Mouse (Mus musculus): Measurements from ENCODE around the gene Wipf2. TPM values are rescaled to one million over a fixed set of nuclear protein-coding genes. Genes with fewer than 3 reads are reported as not detected.

Wipf2 gene
- total and polyA plus RNA-seq, 3 experiments: 2.1 to 7.7 (median 4.7) TPM

DNA sequence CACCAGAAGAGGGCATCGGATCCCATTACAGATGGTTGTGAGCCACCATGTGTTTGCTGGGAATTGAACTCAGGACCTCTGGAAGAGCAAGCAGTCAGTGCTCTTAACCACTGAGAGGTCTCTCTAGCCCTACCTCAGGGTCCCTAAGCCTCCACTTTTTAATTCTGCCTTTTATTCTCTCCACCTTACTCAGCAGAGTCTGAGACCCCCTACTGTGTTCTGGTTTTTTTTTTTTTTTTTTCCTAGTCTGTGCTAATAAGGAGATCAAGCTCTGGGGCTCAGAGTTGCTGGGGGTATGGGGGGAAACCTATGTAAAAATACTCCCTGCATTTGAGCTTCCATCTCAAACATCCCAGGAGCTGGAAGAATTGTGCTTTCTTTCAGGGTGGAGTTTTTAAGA lies 88.7 kb downstream of the Wipf2 start:
- DNase-seq (ENCODE audit: extremely low read depth): no peak
- H3K27ac ChIP-seq (ENCODE audit: insufficient read depth, low read depth): no peak overlapping the region

DNA sequence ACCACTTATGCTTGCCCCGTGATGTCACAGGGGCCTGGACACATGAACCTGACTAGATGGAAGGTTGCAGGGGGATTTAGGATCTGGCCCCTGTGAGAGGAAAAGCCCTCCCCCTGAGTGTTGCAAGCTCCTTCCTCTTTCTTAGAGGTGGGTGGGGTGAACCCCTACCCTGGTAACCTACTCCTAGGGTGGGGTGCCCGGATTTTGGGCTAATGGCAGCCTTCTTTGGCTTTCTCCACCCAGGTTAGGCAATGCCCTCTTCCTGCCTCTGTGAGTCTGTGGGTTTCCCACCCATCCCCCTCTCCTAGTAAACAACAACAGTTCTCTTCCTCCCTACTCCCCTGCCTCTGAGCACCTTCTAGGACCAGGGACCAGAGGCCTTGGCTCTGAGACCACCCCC lies 89.3 kb downstream of the Wipf2 start:
- no peaks in the 10 kb centered on the region for H3K9me3 ChIP-seq (replicated peaks; ENCODE audit: low read length)
- DNase-seq (ENCODE audit: extremely low read depth): no peak
- H3K27ac ChIP-seq (ENCODE audit: insufficient read depth, low read depth): no peak overlapping the region
- dilution Hi-C loops (cut with MboI; ENCODE audit: extremely low pct_ligation_motif_present, extremely low pct_unique_long_range_greater_than_20kb, low sequenced_read_pairs) (no loop called here), in situ Hi-C loops (cut with MboI; ENCODE audit: low pct_ligation_motif_present, low pct_unique_long_range_greater_than_20kb, low sequenced_read_pairs) (no loop called here)
- H3K4me1 ChIP-seq (ENCODE audit: control insufficient read depth in 1 of 2, insufficient read depth in 2 of 2): peaks cover 28 to 74% of the 10 kb centered on the region in 2 experiments
- no peak for TF ChIP-seq EP300 (IDR thresholded peaks at IDR 0.05; ENCODE audit: low read length)
- TF ChIP-seq MAZ (IDR thresholded peaks at IDR 0.05; ENCODE audit: low read depth, low read length): no peak
- TF ChIP-seq CHD2 (IDR thresholded peaks at IDR 0.05; ENCODE audit: low read length): no peak
- no peak for TF ChIP-seq KAT2A (IDR thresholded peaks at IDR 0.05; ENCODE audit: insufficient replicate concordance, low read length)
- no peak for TF ChIP-seq SIN3A (IDR thresholded peaks at IDR 0.05; ENCODE audit: low read length)
- peaks cover 10 to 47% of the 10 kb centered on the region in 2 experiments for H3K36me3 ChIP-seq (replicated peaks in 1 of 2; ENCODE audit: control insufficient read depth in 1 of 2, insufficient read depth in 1 of 2, low read length in 1 of 2)
- no peaks in the 10 kb centered on the region for H3K79me2 ChIP-seq (replicated peaks; ENCODE audit: control insufficient read depth, extremely low read depth, insufficient read depth, poor library complexity, severe bottlenecking)
- no peak overlapping the region for H3K9ac ChIP-seq (ENCODE audit: insufficient read depth, low read depth)
- no peaks in the 10 kb centered on the region for H3K27me3 ChIP-seq (replicated peaks)
- no peak overlapping the region for H3K4me3 ChIP-seq (replicated peaks in 1 of 3; ENCODE audit: low read depth in 2 of 3, low read length in 2 of 3, poor library complexity in 1 of 3)
- no peak overlapping the region for H3K4me2 ChIP-seq (ENCODE audit: insufficient read depth, low read depth, poor library complexity, severe bottlenecking)

More for the DNA sequence above, 88.7 kb downstream of the Wipf2 start:
- Histone ChIP-seq H3K4me1 (ENCODE audit: control insufficient read depth in 1 of 2, insufficient read depth in 2 of 2) (peaks cover 31 to 80% of the 10 kb centered on the region in 2 experiments), H3K4me2 (ENCODE audit: insufficient read depth, low read depth, poor library complexity, severe bottlenecking) (no peak overlapping the region), H3K27me3 (replicated peaks) (no peaks in the 10 kb centered on the region), H3K4me3 (replicated peaks in 1 of 3; ENCODE audit: low read depth in 2 of 3, low read length in 2 of 3, poor library complexity in 1 of 3) (no peak overlapping the region), H3K9ac (ENCODE audit: insufficient read depth, low read depth) (no peak overlapping the region), H3K9me3 (replicated peaks; ENCODE audit: low read length) (no peaks in the 10 kb centered on the region), H3K36me3 (replicated peaks in 1 of 2; ENCODE audit: control insufficient read depth in 1 of 2, insufficient read depth in 1 of 2, low read length in 1 of 2) (peaks cover 10 to 47% of the 10 kb centered on the region in 2 experiments), H3K79me2 (replicated peaks; ENCODE audit: control insufficient read depth, extremely low read depth, insufficient read depth, poor library complexity, severe bottlenecking) (no peaks in the 10 kb centered on the region)
- dilution Hi-C loops (cut with MboI; ENCODE audit: extremely low pct_ligation_motif_present, extremely low pct_unique_long_range_greater_than_20kb, low sequenced_read_pairs): no loop called here
- in situ Hi-C loops (cut with MboI; ENCODE audit: low pct_ligation_motif_present, low pct_unique_long_range_greater_than_20kb, low sequenced_read_pairs): no loop called here
- no peak for TF ChIP-seq BHLHE40 (IDR thresholded peaks at IDR 0.05; ENCODE audit: low read depth, low read length)
- TF ChIP-seq NRF1 (IDR thresholded peaks at IDR 0.05; ENCODE audit: low read depth, low read length): no peak
- no peak for TF ChIP-seq POLR2AphosphoS2 (IDR thresholded peaks at IDR 0.05; ENCODE audit: low read depth, low read length)
- no peak for TF ChIP-seq USF1 (IDR thresholded peaks at IDR 0.05; ENCODE audit: low read depth, low read length)

DNA sequence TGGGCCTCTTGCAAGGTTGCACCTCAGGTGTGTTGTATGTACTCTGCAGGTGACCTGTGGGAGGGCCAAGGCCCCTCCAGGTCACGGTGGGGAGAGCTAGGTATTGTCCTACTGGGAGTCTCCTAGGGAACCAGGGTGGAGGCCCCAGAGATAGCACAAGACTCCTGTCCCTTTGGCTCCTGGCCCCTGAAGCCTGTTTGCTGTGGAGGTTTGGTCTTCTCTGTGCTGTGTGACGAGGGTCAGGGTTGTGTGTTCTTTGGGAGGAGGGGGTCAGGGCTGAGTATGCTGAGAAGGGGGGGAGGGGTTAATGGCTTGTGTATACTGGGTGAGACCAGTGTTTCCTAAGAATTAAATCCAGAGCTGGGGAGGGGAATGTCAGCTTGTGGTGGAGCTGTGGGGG lies 89.9 kb downstream of the Wipf2 start:
- peaks cover 10 to 50% of the 10 kb centered on the region in 2 experiments for H3K36me3 ChIP-seq (replicated peaks in 1 of 2; ENCODE audit: control insufficient read depth in 1 of 2, insufficient read depth in 1 of 2, low read length in 1 of 2)
- in situ Hi-C loops (cut with MboI; ENCODE audit: low pct_ligation_motif_present, low pct_unique_long_range_greater_than_20kb, low sequenced_read_pairs): no loop called here
- no peaks in the 10 kb centered on the region for H3K9me3 ChIP-seq (replicated peaks; ENCODE audit: low read length)
- no peak overlapping the region for H3K4me3 ChIP-seq (replicated peaks in 1 of 3; ENCODE audit: low read depth in 2 of 3, low read length in 2 of 3, poor library complexity in 1 of 3)
- no peaks in the 10 kb centered on the region for H3K79me2 ChIP-seq (replicated peaks; ENCODE audit: control insufficient read depth, extremely low read depth, insufficient read depth, poor library complexity, severe bottlenecking)
- DNase-seq (ENCODE audit: extremely low read depth): no peak
- no peaks in the 10 kb centered on the region for H3K27me3 ChIP-seq (replicated peaks)
- peaks cover 23 to 68% of the 10 kb centered on the region in 2 experiments for H3K4me1 ChIP-seq (ENCODE audit: control insufficient read depth in 1 of 2, insufficient read depth in 2 of 2)
- H3K9ac ChIP-seq (ENCODE audit: insufficient read depth, low read depth): no peak overlapping the region
- no peak overlapping the region for H3K4me2 ChIP-seq (ENCODE audit: insufficient read depth, low read depth, poor library complexity, severe bottlenecking)
- dilution Hi-C loops (cut with MboI; ENCODE audit: extremely low pct_ligation_motif_present, extremely low pct_unique_long_range_greater_than_20kb, low sequenced_read_pairs): no loop called here
- H3K27ac ChIP-seq (ENCODE audit: insufficient read depth, low read depth): no peak overlapping the region
- TF ChIP-seq NRF1 (IDR thresholded peaks at IDR 0.05; ENCODE audit: low read depth, low read length) (no peak), GABPA (IDR thresholded peaks at IDR 0.05; ENCODE audit: insufficient replicate concordance, low read depth, low read length) (no peak), JUN (IDR thresholded peaks at IDR 0.05; ENCODE audit: insufficient read depth, low read depth, low read length) (no peak), ZKSCAN1 (IDR thresholded peaks at IDR 0.05; ENCODE audit: borderline replicate concordance, low read depth, low read length) (no peak)
